Mouse (Mus musculus) heart, embryonic 14.5 days (tissue): Measurements from ENCODE around the gene Bloc1s4. TPM values are rescaled to one million over a fixed set of nuclear protein-coding genes. Genes with fewer than 3 reads are reported as not detected.

Experiments used
- ATAC-seq: fragments of 200-750 bp; cut with Nextera tagmentation; 2 replicates; pipeline ENCODE4 v1.8.0; 2017; ENCODE audit warnings: low read depth, moderate TSS enrichment; ENCODE audit not compliant: insufficient number of reproducible peaks, insufficient read depth, low FRiP score
- H3K27ac ChIP-seq, 2 experiments: fragments of 200-500 bp in 1 of 2; fragments of 300-500 bp in 1 of 2; sonication (generic) in 1 of 2; replicated peaks in 1 of 2; 2 replicates each; pipeline ENCODE4 v1.5.1; 2012 to 2014; ENCODE audit warnings: low read depth in 2 of 2, low read length in 2 of 2, control low read depth in 1 of 2, mild to moderate bottlenecking in 1 of 2, mixed read lengths in 1 of 2; ENCODE audit not compliant: control insufficient read depth in 1 of 2, insufficient read depth in 1 of 2
- H3K27me3 ChIP-seq: fragments of 300-500 bp; sonication (generic); 2 replicates; pipeline ENCODE4 v1.6.1; 2014; ENCODE audit warnings: mild to moderate bottlenecking, low read length, control low read depth; ENCODE audit not compliant: control insufficient read depth, insufficient read depth
- H3K36me3 ChIP-seq: fragments of 300-500 bp; sonication (generic); 2 replicates; pipeline ENCODE4 v1.6.1; 2014; ENCODE audit warnings: mild to moderate bottlenecking, control low read depth, low read length, mixed read lengths; ENCODE audit not compliant: control insufficient read depth, insufficient read depth
- H3K4me1 ChIP-seq, 2 experiments: fragments of 200-500 bp in 1 of 2; fragments of 300-500 bp in 1 of 2; sonication (generic) in 1 of 2; 2 replicates each; pipeline ENCODE4 v1.6.1; 2012 to 2014; ENCODE audit warnings: low read length in 2 of 2, control low read depth in 1 of 2, mixed read lengths in 1 of 2; ENCODE audit not compliant: control insufficient read depth in 2 of 2, insufficient read depth in 2 of 2
- H3K4me2 ChIP-seq: fragments of 300-500 bp; sonication (generic); 2 replicates; pipeline ENCODE4 v1.6.1; 2014; ENCODE audit warnings: mild to moderate bottlenecking, low read length
- H3K4me3 ChIP-seq, 2 experiments: fragments of 200-500 bp in 1 of 2; fragments of 300-500 bp in 1 of 2; sonication (generic) in 1 of 2; 2 replicates each; pipeline ENCODE4 v1.5.1; 2012 to 2014; ENCODE audit warnings: low read length in 2 of 2, mild to moderate bottlenecking in 2 of 2, control low read depth in 1 of 2, low read depth in 1 of 2, moderate library complexity in 1 of 2; ENCODE audit not compliant: control insufficient read depth in 1 of 2, insufficient read depth in 1 of 2
- H3K9ac ChIP-seq: fragments of 300-500 bp; sonication (generic); 2 replicates; pipeline ENCODE4 v1.6.1; 2014; ENCODE audit warnings: mild to moderate bottlenecking, low read length
- H3K9me3 ChIP-seq: fragments of 300-500 bp; sonication (generic); 2 replicates; pipeline ENCODE4 v1.6.1; 2016; ENCODE audit warnings: low read length, control low read depth; ENCODE audit not compliant: control insufficient read depth
- WGBS: fragments of 180-500 bp; shearing (Covaris S2); extraction: QIAGEN DNeasy Blood & Tissue Kit; methylation state at CpG from one replicate; pipeline ENCODE4 v1.1.7; 2014; 5-methylcytosine and 5-hydroxymethylcytosine counted together
- polyA plus RNA-seq: library from polyadenylated mRNA; unstranded; fragments of >200 nt; fragmentation: Nextera tagmentation; extraction: Ambion mirVana; gene quantifications from 2 replicates; pipeline ENCODE4 v1.2.1, GENCODE M21; 2014

Gene Bloc1s4
- polyA plus RNA-seq, 1 experiment from 2014 or later: 22.7 TPM

GRCm38 (mm10) chr5:36723356-36723755 lies 25.1 kb downstream of the Bloc1s4 start:
- H3K27me3 ChIP-seq: no peaks in the 10 kb centered on the region
- no peak for ATAC-seq
- H3K9ac ChIP-seq: no peak overlapping the region
- WGBS: 85% methylated on average over 9 of the region's 9 CpGs
- no peak overlapping the region for H3K27ac ChIP-seq
- H3K9me3 ChIP-seq: no peaks in the 10 kb centered on the region
- H3K4me2 ChIP-seq: no peak overlapping the region
- H3K4me3 ChIP-seq: no peak overlapping the region
- no peaks in the 10 kb centered on the region for H3K36me3 ChIP-seq
- H3K4me1 ChIP-seq: peaks cover 28 to 35% of the 10 kb centered on the region in 2 experiments

- Histone ChIP-seq H3K4me1 (peaks cover 30 to 35% of the 10 kb centered on the region in 2 experiments), H3K9ac (no peak overlapping the region)
These were observed 26.0 kb downstream of the Bloc1s4 start for GRCm38 (mm10) chr5:36722415-36722856.

DNA sequence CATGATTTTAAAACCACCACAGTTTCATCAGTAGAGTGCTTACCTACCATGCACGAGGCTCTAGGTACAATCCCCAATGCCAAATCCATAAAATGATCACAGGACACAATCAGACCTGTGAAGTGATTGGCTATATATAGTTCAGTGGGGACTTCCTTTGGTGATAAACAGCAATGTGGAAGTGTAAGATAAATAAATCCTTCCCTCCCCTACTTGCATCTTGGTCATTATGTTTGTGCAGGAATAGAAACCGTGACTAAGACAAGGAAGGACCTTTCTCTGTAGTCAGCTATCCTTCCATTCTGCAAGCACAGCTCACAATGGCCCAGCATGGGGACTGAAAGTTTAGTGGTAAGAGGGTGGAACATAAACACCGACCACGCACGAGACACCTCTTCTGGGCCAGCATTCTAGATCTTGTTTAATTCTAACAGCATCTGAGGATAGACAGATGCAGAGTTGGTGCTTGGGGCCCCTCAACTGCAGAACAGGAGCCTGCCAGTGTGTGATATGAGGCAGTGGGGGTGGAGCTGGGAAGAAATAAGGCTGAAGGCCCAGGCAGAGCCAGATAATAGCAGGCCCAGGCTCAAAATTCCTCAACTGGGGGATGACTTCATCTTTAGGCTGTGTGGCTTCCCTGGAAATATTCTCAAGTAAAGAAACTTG lies 27.6 kb downstream of the Bloc1s4 start:
- Histone ChIP-seq H3K9ac (no peak overlapping the region; the same call in 1 of the 2 replicates), H3K4me3 (no peak overlapping the region), H3K4me2 (peak overlapping the region; percentile 4; the same call in 1 of the 2 replicates), H3K4me1 (peaks cover 30 to 37% of the 10 kb centered on the region in 2 experiments), H3K27me3 (no peaks in the 10 kb centered on the region), H3K9me3 (no peaks in the 10 kb centered on the region), H3K27ac (peak overlapping the region; percentile 48 to 55), H3K36me3 (no peaks in the 10 kb centered on the region)
- ATAC-seq: no peak
- WGBS: 25% methylated on average over 5 of the region's 5 CpGs

More at GRCm38 (mm10) chr5:36722415-36722856, 26.0 kb downstream of the Bloc1s4 start:
- H3K27me3 ChIP-seq: no peaks in the 10 kb centered on the region
- H3K36me3 ChIP-seq: no peaks in the 10 kb centered on the region
- 48% methylated on average over 6 of the region's 6 CpGs for WGBS
- H3K4me3 ChIP-seq: no peak overlapping the region
- 0 out of 4 replicates have a peak overlapping the region, but pooled peaks have one; percentile 2 to 35 for H3K27ac ChIP-seq
- H3K9me3 ChIP-seq: no peaks in the 10 kb centered on the region
- no peak overlapping the region for H3K4me2 ChIP-seq
- ATAC-seq: no peak

DNA sequence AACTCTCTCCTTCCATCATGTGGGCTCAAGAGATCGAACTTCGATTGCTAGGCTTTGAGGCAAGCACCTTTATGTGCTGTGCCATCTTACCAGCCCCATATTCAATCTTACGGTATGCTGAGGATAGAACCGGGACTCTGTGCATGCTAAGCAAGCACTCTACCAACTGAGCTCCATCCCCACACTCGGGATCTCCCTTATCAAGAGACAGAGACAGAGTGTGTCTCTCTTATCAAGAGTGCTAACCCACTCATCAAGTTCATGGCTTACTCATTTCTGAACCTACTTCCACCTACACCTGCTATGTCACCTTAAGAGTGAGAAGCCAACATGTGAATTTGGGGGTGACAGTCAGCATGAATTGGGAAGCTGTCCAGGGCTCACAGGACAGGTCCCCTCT lies 28.2 kb downstream of the Bloc1s4 start:
- Histone ChIP-seq H3K27me3 (no peaks in the 10 kb centered on the region), H3K36me3 (no peaks in the 10 kb centered on the region), H3K9me3 (no peaks in the 10 kb centered on the region), H3K27ac (peak overlapping the region in 1 of 2 experiments; percentile 48; a peak in 2 of 4 replicates), H3K4me3 (no peak overlapping the region), H3K4me1 (peaks cover 34 to 43% of the 10 kb centered on the region in 2 experiments), H3K9ac (no peak overlapping the region), H3K4me2 (no peak overlapping the region)
- ATAC-seq: no peak
- 80% methylated on average over 5 of the region's 5 CpGs for WGBS

DNA sequence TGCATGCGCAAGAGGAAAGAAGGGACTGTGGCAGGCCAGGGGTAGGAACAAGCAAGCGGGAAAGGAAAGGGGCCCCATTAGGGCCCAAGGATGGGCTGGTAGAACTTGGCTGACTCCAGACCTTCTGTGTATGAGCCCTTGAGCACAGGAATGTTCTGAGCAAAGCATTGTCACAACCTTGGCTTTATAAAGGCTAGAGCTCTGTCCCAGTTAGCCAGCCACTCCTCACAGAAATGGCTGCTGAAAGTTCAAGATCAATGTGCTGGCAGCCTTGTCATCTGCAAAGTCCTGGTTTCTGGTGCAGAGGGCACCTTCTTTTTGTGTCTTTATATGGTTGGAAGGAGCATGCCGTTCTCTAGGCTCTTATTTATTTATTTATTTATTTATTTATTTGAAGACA lies 28.8 kb downstream of the Bloc1s4 start:
- H3K4me2 ChIP-seq: no peak overlapping the region
- ATAC-seq: no peak
- H3K4me1 ChIP-seq: peaks cover 40 to 49% of the 10 kb centered on the region in 2 experiments
- no peak overlapping the region for H3K9ac ChIP-seq
- WGBS: 89% methylated on average over 3 of the region's 3 CpGs
- H3K27ac ChIP-seq: no peak overlapping the region
- no peaks in the 10 kb centered on the region for H3K27me3 ChIP-seq
- H3K4me3 ChIP-seq: no peak overlapping the region
- H3K9me3 ChIP-seq: no peaks in the 10 kb centered on the region
- no peaks in the 10 kb centered on the region for H3K36me3 ChIP-seq

DNA sequence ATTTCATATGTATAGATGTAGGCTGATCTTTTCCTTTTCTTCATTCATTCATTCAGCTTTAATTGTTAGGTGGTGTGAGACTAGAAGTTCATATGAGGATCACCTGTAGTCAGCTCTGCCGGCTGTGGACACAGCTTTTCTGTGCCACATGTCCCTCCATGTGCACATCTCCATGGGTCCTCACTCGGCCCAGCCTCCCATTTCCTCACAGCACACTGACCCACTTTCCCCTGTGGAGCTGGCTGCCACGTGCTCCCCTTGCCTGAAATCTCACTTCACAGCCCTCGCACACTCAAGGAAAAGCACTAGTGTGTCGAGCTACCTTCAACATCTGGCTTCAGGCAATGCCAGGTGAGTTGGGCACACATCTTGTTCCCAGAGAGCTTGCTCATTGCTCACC lies 29.3 kb downstream of the Bloc1s4 start:
- WGBS: 85% methylated on average over 5 of the region's 5 CpGs
- H3K36me3 ChIP-seq: no peaks in the 10 kb centered on the region
- H3K27me3 ChIP-seq: no peaks in the 10 kb centered on the region
- no peak overlapping the region for H3K27ac ChIP-seq
- no peak overlapping the region for H3K4me2 ChIP-seq
- H3K4me3 ChIP-seq: no peak overlapping the region
- peaks cover 44 to 54% of the 10 kb centered on the region in 2 experiments for H3K4me1 ChIP-seq
- H3K9me3 ChIP-seq: no peaks in the 10 kb centered on the region
- H3K9ac ChIP-seq: no peak overlapping the region
- no peak for ATAC-seq

- no peaks in the 10 kb centered on the region for H3K9me3 ChIP-seq
- H3K4me1 ChIP-seq: peaks cover 53 to 60% of the 10 kb centered on the region in 2 experiments
- H3K4me2 ChIP-seq: no peak overlapping the region
- H3K36me3 ChIP-seq: no peaks in the 10 kb centered on the region
- no peak overlapping the region for H3K9ac ChIP-seq
- no peak for ATAC-seq
- no peaks in the 10 kb centered on the region for H3K27me3 ChIP-seq
- H3K4me3 ChIP-seq: no peak overlapping the region
- H3K27ac ChIP-seq: no peak overlapping the region
- WGBS: 78% methylated on average over 3 of the region's 3 CpGs
These were observed 30.6 kb downstream of the Bloc1s4 start for GRCm38 (mm10) chr5:36717889-36718288.
